Mouse (Mus musculus) kidney, embryonic 14.5 days (tissue): ENCODE measurements around the gene Zglp1. TPM values are rescaled to one million over a fixed set of nuclear protein-coding genes. Genes with fewer than 3 reads are reported as not detected.
A peak's percentile ranks its signal among the peaks of the same experiment; 100 is the strongest.

ENCODE experiments used
- ATAC-seq: fragments of 200-750 bp; cut with Nextera tagmentation; 2 replicates; pipeline ENCODE4 v1.8.0; 2017; ENCODE audit warnings: moderate number of reproducible peaks, mild to moderate bottlenecking, moderate TSS enrichment, moderate library complexity; ENCODE audit not compliant: low FRiP score, low TSS enrichment
- H3K27ac ChIP-seq: fragments of 300-500 bp; sonication (generic); 2 replicates; pipeline ENCODE4 v1.5.1; 2014; ENCODE audit warnings: low read depth, mild to moderate bottlenecking, low read length, moderate library complexity, mixed read lengths
- H3K27me3 ChIP-seq: fragments of 300-500 bp; sonication (generic); 2 replicates; pipeline ENCODE4 v1.6.1; 2014; ENCODE audit warnings: mild to moderate bottlenecking, low read length; ENCODE audit not compliant: control insufficient read depth, insufficient read depth
- H3K36me3 ChIP-seq: fragments of 300-500 bp; sonication (generic); 2 replicates; pipeline ENCODE4 v1.6.1; 2014; ENCODE audit warnings: low read length, mixed read lengths; ENCODE audit not compliant: control insufficient read depth, insufficient read depth
- H3K4me1 ChIP-seq: fragments of 300-500 bp; sonication (generic); 2 replicates; pipeline ENCODE4 v1.6.1; 2014; ENCODE audit warnings: low read length, mixed read lengths; ENCODE audit not compliant: control insufficient read depth, insufficient read depth
- H3K4me2 ChIP-seq: fragments of 300-500 bp; sonication (generic); replicated peaks from 2 replicates; pipeline ENCODE4 v1.6.1; 2014; ENCODE audit warnings: low read depth, mild to moderate bottlenecking, low read length
- H3K4me3 ChIP-seq: fragments of 300-500 bp; sonication (generic); 2 replicates; pipeline ENCODE4 v1.5.1; 2014; ENCODE audit warnings: mild to moderate bottlenecking, low read length
- H3K9ac ChIP-seq: fragments of 300-500 bp; sonication (generic); 2 replicates; pipeline ENCODE4 v1.6.1; 2014; ENCODE audit warnings: low read depth, mild to moderate bottlenecking, low read length, moderate library complexity
- H3K9me3 ChIP-seq: fragments of 300-500 bp; sonication (generic); 2 replicates; pipeline ENCODE4 v1.6.1; 2016; ENCODE audit warnings: low read length; ENCODE audit not compliant: control insufficient read depth
- WGBS: fragments of 180-500 bp; shearing (Covaris S2); extraction: QIAGEN DNeasy Blood & Tissue Kit; methylation state at CpG from one replicate; pipeline ENCODE4 v1.1.7; 2014; 5-methylcytosine and 5-hydroxymethylcytosine counted together
- polyA plus RNA-seq: library from polyadenylated mRNA; unstranded; fragments of >200 nt; fragmentation: Nextera tagmentation; extraction: Ambion mirVana; gene quantifications from 2 replicates; pipeline ENCODE4 v1.2.1, GENCODE M21; 2014

The Zglp1 gene
- polyA plus RNA-seq, 1 experiment from 2014 or later: not detected

DNA sequence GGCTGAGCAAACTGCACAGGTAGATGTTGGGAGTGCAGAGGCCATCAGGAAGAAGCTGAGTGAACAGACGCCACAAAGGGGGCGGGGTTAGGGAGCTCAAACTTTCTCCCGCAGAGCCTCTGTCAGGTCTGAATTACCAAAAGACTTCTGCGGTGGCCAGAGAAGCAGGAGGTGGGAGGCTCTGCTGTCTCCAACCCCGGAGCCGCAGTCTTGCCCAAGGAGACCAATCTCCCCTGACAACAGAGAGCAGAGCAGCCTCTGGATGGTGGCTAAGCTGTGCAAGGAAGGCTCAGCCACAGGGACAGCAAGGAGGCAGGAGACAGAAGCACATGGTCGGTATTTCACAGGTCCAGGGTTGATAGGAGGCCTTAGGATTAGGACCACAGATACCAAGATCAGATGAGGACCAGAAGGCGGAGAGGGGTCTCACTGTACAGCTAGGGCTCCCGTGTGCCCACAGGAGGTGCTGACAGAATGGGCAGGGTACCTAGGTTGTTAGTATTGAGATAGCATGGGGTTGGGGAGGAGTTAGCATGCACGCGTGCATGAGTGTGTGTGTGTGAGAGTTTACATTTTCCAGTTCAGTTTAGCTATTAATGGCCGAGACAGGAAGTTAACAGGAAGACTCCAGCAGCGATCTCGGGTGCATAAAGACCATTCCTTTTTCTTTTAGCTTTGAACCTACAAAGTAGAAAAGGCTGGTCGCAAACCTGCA is 33.7 kb upstream of the Zglp1 start:
- Histone ChIP-seq H3K4me1 (no peaks in the 10 kb centered on the region), H3K27ac (no peak overlapping the region), H3K9me3 (no peaks in the 10 kb centered on the region), H3K36me3 (0 out of 2 replicates have a peak, but pooled peaks cover 3% of the 10 kb centered on the region), H3K9ac (no peak overlapping the region), H3K4me3 (no peak overlapping the region), H3K27me3 (no peaks in the 10 kb centered on the region), H3K4me2 (no peak overlapping the region)
- no peak for ATAC-seq
- 49% methylated on average over 15 of the region's 15 CpGs for WGBS

DNA sequence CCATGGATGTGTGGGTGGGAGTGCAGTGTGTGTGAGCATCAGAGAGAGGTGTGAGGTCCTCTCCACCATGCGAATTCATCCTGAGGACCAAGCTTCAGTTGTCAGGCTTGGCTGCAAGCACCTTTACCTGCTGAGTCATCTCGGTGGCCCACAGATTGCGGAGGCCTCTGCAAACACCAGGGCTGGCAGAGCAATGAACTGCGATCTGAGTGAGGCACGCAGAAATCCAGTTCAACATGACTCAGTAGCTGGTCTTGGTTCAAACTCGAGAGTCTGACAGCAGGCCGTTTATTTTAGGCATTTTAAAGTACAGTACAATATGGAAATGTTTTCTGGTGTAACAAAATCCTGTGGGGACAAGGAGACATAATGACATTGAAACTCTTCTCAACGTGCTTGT is 30.9 kb upstream of the Zglp1 start:
- Histone ChIP-seq H3K4me2 (no peak overlapping the region), H3K36me3 (0 out of 2 replicates have a peak, but pooled peaks cover 3% of the 10 kb centered on the region), H3K4me3 (no peak overlapping the region), H3K27ac (no peak overlapping the region), H3K9me3 (no peaks in the 10 kb centered on the region), H3K27me3 (no peaks in the 10 kb centered on the region), H3K9ac (no peak overlapping the region), H3K4me1 (no peaks in the 10 kb centered on the region)
- no peak for ATAC-seq
- WGBS: 83% methylated on average over 8 of the region's 8 CpGs

DNA sequence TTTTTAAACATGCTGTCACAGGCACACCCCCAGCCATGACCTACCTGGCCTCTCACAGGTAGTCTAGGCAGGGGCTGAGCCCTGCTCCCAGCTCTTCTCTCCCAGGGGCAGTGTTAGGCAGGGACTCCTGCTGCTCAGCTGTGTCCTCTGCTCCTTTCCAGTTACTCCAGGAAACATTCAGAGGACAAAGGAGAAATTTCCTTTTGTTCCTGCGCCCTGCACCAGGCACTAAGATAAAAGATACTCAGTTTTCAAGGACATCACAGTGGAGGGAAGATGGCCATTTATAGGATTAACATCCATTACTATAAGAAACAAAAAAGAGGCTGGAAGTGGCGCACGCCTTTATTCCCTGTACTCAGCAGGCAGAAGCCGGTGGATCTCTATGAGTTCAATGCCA is 29.1 kb upstream of the Zglp1 start:
- no peak overlapping the region for H3K27ac ChIP-seq
- over 99% methylated on average over 4 of the region's 4 CpGs for WGBS

DNA sequence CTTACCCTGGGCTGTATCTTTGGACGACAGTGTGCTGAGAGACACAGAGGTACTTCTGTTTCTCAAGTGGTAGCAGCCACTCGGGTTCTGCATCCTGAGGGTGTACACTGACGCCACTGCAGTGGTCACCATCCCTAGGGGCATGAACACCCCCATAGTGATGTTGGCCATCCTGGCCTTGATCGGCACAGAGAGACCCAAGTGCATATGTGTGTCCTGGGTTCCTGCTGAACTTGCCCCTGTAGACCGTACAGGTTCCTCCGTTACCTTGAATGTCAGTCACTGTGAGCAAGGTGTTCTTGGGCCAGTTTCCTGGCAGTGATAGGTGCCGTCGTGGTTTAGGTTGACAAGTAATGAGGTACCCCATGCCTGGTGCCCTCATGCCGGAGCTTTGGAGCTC is 26.5 kb upstream of the Zglp1 start:
- no peak for ATAC-seq
- Histone ChIP-seq H3K9ac (no peak overlapping the region), H3K4me3 (no peak overlapping the region), H3K36me3 (peaks cover 19% of the 10 kb centered on the region), H3K4me1 (peaks cover 10% of the 10 kb centered on the region), H3K4me2 (no peak overlapping the region), H3K9me3 (no peaks in the 10 kb centered on the region), H3K27me3 (no peaks in the 10 kb centered on the region), H3K27ac (no peak overlapping the region)
- WGBS: 94% methylated on average over 9 of the region's 9 CpGs

More for the DNA sequence above, 29.1 kb upstream of the Zglp1 start:
- no peak for ATAC-seq
- Histone ChIP-seq H3K4me1 (peaks cover under 1% of the 10 kb centered on the region; the same call in 1 of the 2 replicates), H3K4me3 (no peak overlapping the region), H3K36me3 (0 out of 2 replicates have a peak, but pooled peaks cover 3% of the 10 kb centered on the region), H3K9me3 (no peaks in the 10 kb centered on the region), H3K9ac (no peak overlapping the region), H3K4me2 (no peak overlapping the region), H3K27me3 (no peaks in the 10 kb centered on the region)

DNA sequence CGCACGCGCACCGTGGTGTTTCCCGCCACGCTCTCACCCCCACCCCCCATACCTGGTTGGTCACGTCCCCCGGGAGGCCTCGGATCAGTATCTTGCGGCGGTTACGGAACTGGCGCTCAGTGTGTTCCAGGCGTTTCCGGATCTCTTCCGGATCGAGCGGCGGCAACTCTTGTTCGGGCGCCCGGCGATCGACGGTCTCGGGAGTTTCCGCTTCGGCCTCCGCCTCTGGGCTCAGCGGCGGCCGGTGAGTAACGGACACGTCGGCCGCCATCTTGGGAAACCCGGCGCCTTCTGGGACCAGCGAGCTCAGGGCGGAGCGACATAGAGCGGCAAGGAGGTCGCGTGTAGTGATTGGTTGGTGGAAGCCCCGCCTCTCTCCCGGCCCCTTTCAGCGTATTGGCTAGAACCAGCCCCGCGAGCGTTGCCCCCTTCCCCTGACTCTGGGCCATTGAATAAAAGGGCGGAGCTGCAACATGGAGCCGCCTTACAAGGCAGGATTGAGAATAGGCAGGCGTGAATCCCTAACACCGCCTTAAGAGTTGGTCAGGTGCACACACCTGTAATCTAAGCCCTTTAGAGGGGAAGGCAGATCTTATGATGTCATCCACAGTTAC is 24.9 kb upstream of the Zglp1 start, which contains the start of the genes Gm38431 and Raver1:
TSS of gene Gm38431 (minus strand) at position 291 of the 614 bp plus-strand sequence.
TSS of gene Raver1 (minus strand) at position 302 of the 614 bp plus-strand sequence.
- H3K4me2 ChIP-seq: peak within 1 kb of the TSS; percentile 88
- peak within 1 kb of the TSS; percentile 86 for H3K27ac ChIP-seq
- ATAC-seq: peak; percentile 100
- H3K4me1 ChIP-seq: peaks cover 10% of the 10 kb centered on the region
- WGBS: under 1% methylated on average over 54 of the region's 54 CpGs
- H3K9me3 ChIP-seq: no peaks in the 10 kb centered on the region
- H3K27me3 ChIP-seq: no peaks in the 10 kb centered on the region
- peak within 1 kb of the TSS; percentile 81 for H3K4me3 ChIP-seq
- peak within 1 kb of the TSS; percentile 80 for H3K9ac ChIP-seq
- H3K36me3 ChIP-seq: peaks cover 34% of the 10 kb centered on the region

DNA sequence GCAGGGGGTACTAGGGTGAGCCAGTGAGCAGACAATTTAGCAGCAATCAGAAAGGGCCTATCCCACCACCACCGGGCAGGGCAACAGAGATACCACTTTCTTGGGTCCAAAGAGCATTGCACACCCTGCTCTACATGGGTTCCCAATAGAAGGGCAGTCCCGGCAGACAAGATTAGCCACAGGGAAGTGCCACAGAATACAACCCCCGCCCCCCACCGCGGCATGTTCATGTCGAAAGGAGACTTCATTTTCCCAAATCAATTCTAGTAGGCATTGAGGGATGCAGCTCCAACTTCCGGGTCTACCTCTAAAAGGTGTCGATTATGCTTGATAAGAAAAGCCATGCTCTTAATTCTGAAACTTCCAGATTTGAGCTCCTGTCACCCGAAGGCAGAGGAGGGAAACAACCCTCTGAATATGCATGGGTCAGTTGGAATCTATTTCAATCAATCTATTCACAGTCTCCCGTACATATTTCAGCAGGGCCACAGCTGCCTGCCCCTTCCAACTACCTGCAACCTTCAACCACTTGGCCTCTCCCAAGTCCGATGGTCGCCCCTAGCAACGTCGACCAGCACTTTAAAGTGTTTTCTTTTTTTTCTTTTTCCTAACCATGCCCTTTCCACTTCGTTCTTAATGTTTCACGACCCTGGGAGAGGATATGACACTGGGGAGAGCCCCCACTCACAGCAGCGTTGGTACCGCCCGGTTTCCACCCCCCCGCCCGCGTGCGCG is 24.2 kb upstream of the Zglp1 start:
- Histone ChIP-seq H3K4me3 (peak overlapping the region; percentile 81), H3K4me1 (peaks cover 10% of the 10 kb centered on the region), H3K36me3 (peaks cover 41% of the 10 kb centered on the region), H3K9ac (peak overlapping the region; percentile 80), H3K27ac (peak overlapping the region; percentile 86), H3K27me3 (no peaks in the 10 kb centered on the region), H3K4me2 (peak overlapping the region; percentile 88), H3K9me3 (no peaks in the 10 kb centered on the region)
- peak; percentile 15 for ATAC-seq
- 3% methylated on average over 24 of the region's 24 CpGs for WGBS

DNA sequence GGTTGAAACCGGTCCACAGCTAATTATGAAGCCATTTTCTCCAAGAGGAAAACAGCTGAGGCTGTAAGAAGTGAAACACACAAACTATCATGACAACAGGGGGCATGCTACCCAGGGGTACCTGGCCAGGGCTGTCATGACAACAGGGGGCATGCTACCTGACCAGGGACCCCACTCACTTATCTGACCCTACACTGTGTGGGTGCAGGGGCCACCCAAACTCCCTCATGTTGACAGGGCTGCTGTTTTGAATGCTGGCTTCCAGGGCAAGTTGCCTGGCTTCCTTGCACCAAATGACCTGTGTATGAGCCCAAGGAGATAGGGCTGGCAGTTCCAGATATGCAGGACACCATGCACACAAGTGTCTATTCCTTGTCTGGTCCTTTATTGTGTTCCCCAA is 23.6 kb upstream of the Zglp1 start:
- no peak overlapping the region for H3K27ac ChIP-seq
- peaks cover 47% of the 10 kb centered on the region for H3K36me3 ChIP-seq
- peaks cover 10% of the 10 kb centered on the region for H3K4me1 ChIP-seq
- H3K4me2 ChIP-seq: peak overlapping the region; percentile 88
- no peak for ATAC-seq
- H3K9me3 ChIP-seq: no peaks in the 10 kb centered on the region
- H3K4me3 ChIP-seq: peak overlapping the region; percentile 81
- WGBS: 97% methylated on average over 1 of the region's 1 CpGs
- peak overlapping the region; percentile 80 for H3K9ac ChIP-seq
- no peaks in the 10 kb centered on the region for H3K27me3 ChIP-seq

DNA sequence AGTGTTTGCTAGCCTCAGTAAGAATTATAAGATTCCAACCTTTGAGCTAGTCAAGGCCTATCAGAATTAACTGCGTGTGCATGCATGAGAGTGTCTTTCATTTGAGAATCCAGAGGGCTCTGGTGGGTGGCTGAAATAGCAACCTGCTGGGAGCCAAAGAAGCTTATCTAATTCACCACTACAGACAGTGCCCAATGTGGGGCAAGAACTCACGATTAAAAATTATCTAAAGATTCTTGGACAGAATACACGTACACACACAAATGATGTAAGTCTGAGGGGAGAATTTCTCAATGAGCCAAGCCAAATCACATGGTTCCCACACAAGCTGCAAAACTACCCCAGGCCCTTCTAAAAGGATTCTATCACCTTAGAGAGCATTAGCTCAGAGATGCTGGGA is 16.4 kb upstream of the Zglp1 start:
- H3K4me2 ChIP-seq: no peak overlapping the region
- ATAC-seq: no peak
- no peak overlapping the region for H3K9ac ChIP-seq
- no peak overlapping the region for H3K27ac ChIP-seq
- no peaks in the 10 kb centered on the region for H3K9me3 ChIP-seq
- H3K36me3 ChIP-seq: peaks cover 90% of the 10 kb centered on the region
- no peaks in the 10 kb centered on the region for H3K27me3 ChIP-seq
- 95% methylated on average over 3 of the region's 3 CpGs for WGBS
- no peak overlapping the region for H3K4me3 ChIP-seq
- H3K4me1 ChIP-seq: no peaks in the 10 kb centered on the region
